Mouse (Mus musculus) kidney, embryonic 16.5 days (tissue): Measurements from ENCODE around the gene Setdb1. TPM values are rescaled to one million over a fixed set of nuclear protein-coding genes. Genes with fewer than 3 reads are reported as not detected.
"Not testable (repeated sequence)": the region's sequence is repeated elsewhere in the genome, so short reads cannot be mapped to it uniquely, and the experiment has no call there.

ENCODE experiments used
- ATAC-seq: fragments of 200-750 bp; cut with Nextera tagmentation; 2 replicates; pipeline ENCODE4 v1.8.0; 2017; ENCODE audit warnings: moderate TSS enrichment; ENCODE audit not compliant: low FRiP score, low TSS enrichment
- H3K27ac ChIP-seq: fragments of 300-500 bp; sonication (generic); 2 replicates; pipeline ENCODE4 v1.5.1; 2014; ENCODE audit warnings: low read length
- H3K27me3 ChIP-seq: fragments of 300-500 bp; sonication (generic); 2 replicates; pipeline ENCODE4 v1.6.1; 2014; ENCODE audit warnings: low read length, control low read depth, mixed read lengths; ENCODE audit not compliant: insufficient read depth
- H3K36me3 ChIP-seq: fragments of 300-500 bp; sonication (generic); 2 replicates; pipeline ENCODE4 v1.6.1; 2014; ENCODE audit warnings: low read length, control low read depth, mixed read lengths; ENCODE audit not compliant: insufficient read depth
- H3K4me1 ChIP-seq: fragments of 300-500 bp; sonication (generic); 2 replicates; pipeline ENCODE4 v1.6.1; 2014; ENCODE audit warnings: low read length, control low read depth, mixed read lengths; ENCODE audit not compliant: insufficient read depth
- H3K4me2 ChIP-seq: fragments of 300-500 bp; sonication (generic); replicated peaks from 2 replicates; pipeline ENCODE4 v1.6.1; 2014; ENCODE audit warnings: low read depth, low read length
- H3K4me3 ChIP-seq: fragments of 300-500 bp; sonication (generic); 2 replicates; pipeline ENCODE4 v1.5.1; 2014; ENCODE audit warnings: mild to moderate bottlenecking, low read length
- H3K9ac ChIP-seq: fragments of 300-500 bp; sonication (generic); replicated peaks from 2 replicates; pipeline ENCODE4 v1.6.1; 2014; ENCODE audit warnings: low read length
- H3K9me3 ChIP-seq: fragments of 300-500 bp; sonication (generic); 2 replicates; pipeline ENCODE4 v1.6.1; 2016; ENCODE audit warnings: low read length, control low read depth
- WGBS: fragments of 180-500 bp; shearing (Covaris S2); extraction: QIAGEN DNeasy Blood & Tissue Kit; methylation state at CpG from one replicate; pipeline ENCODE4 v1.1.7; 2014; 5-methylcytosine and 5-hydroxymethylcytosine counted together
- polyA plus RNA-seq: library from polyadenylated mRNA; unstranded; fragments of >200 nt; fragmentation: Nextera tagmentation; extraction: Ambion mirVana; gene quantifications from 2 replicates; pipeline ENCODE4 v1.2.1, GENCODE M21; 2015

The Setdb1 gene
- polyA plus RNA-seq, 1 experiment from 2014 or later = 45.5 TPM

DNA sequence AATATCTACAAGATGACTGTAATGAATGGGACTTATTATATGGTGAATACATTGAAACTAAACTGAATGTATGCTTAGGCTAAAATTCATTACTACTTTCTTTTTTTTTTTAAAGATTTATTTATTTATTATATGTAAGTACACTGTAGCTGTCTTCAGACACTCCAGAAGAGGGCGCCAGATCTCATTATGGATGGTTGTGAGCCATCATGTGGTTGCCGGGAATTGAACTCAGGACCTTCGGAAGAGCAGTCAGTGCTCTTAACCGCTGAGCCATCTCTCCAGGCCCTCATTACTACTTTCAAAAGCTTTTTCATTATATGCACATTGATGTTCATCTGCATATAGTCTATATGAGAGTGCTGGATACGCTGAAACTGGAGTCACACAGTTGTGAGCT, 8.7 kb downstream of the Setdb1 start:
- H3K27me3 ChIP-seq, H3K9me3 ChIP-seq, H3K9ac ChIP-seq, H3K4me2 ChIP-seq, H3K4me1 ChIP-seq, H3K4me3 ChIP-seq, ATAC-seq, H3K27ac ChIP-seq: not testable (repeated sequence)
- 99% methylated on average over 4 of the region's 5 CpGs for WGBS
- peaks cover 65% of the 10 kb centered on the region for H3K36me3 ChIP-seq

DNA sequence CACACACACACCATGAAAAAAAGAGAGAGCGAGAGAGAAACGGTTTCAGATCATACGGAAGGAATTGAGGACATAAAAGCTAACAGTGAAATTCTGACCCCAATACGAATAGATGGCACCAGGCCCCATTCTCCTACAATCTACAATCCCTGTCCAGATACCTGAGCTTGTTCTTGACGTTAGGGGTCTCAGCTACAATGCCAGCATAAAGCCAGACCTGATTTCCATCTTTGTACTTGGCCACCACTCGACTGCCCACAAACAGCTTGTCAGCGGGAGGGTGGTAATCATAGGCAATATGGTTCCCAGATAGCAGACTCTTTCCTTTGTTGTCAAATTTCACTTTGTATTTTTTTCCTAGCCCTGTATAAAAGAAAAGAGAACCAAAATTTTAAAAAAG, 10.5 kb downstream of the Setdb1 start:
- H3K27ac ChIP-seq = no peak overlapping the region
- no peak overlapping the region for H3K4me2 ChIP-seq
- H3K9ac ChIP-seq = no peak overlapping the region
- no peaks in the 10 kb centered on the region for H3K27me3 ChIP-seq
- peaks cover 70% of the 10 kb centered on the region for H3K36me3 ChIP-seq
- H3K4me1 ChIP-seq = no peaks in the 10 kb centered on the region
- 91% methylated on average over 7 of the region's 7 CpGs for WGBS
- H3K9me3 ChIP-seq = peaks cover 6% of the 10 kb centered on the region
- ATAC-seq = no peak
- no peak overlapping the region for H3K4me3 ChIP-seq

DNA sequence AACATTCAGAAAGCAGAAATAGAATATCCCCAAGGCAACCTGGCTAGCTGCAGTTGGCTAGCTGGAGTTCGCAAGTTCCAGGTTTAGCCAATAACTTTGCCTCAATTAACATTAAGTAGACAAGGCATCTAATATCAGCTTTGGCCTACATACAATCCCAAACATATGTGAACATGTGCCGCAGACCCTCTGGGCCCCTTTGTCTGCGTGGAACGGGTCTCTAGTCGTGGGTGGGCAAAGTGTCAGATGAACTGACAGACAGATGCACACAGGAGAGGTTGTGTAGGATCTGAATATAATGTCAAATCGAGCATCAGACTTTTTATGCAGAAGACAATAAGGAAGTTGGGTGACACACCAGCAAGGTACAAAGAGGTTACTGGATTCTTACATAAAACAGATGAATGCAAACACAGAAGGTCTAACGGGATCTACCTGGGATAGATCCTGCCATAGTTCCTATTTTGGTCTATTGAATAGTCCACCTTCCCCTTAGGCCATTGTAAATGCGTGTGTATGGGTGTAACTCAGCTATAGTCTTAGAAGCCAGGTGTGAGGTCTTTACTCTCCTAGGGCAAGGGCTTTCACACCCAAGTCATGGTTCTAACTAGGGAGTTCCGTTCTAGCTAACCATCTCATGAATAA, 13.5 kb downstream of the Setdb1 start:
- WGBS = 95% methylated on average over 9 of the region's 9 CpGs
- not testable (repeated sequence) for H3K4me3 ChIP-seq, ATAC-seq, H3K4me2 ChIP-seq, H3K9ac ChIP-seq, H3K4me1 ChIP-seq, H3K9me3 ChIP-seq, H3K27ac ChIP-seq, H3K27me3 ChIP-seq
- peaks cover 72% of the 10 kb centered on the region for H3K36me3 ChIP-seq

DNA sequence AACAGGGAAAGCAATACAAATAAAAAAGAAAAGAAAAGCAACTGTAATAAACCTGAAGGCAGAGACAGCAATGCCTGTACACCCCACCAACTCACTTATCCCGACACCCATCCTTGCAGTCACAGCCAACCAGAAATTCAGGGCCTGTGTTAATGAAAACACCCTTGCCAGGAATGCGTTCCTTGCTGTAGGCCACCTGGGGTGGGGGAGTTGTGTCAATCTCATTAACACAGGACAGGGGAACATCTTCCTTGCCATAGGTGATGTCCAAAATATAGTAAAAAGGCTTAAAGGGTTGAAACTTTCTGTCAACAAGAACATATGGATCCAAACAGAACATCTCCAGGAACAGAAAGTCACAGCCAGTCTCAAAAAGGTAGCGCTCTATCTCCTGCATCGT, 18.8 kb downstream of the Setdb1 start:
- H3K9me3 ChIP-seq = no peaks in the 10 kb centered on the region
- no peak overlapping the region for H3K27ac ChIP-seq
- H3K4me1 ChIP-seq = no peaks in the 10 kb centered on the region
- no peak for ATAC-seq
- H3K27me3 ChIP-seq = no peaks in the 10 kb centered on the region
- H3K4me2 ChIP-seq = no peak overlapping the region
- H3K9ac ChIP-seq = no peak overlapping the region
- WGBS = 93% methylated on average over 4 of the region's 4 CpGs
- no peak overlapping the region for H3K4me3 ChIP-seq
- H3K36me3 ChIP-seq = peaks cover 80% of the 10 kb centered on the region

DNA sequence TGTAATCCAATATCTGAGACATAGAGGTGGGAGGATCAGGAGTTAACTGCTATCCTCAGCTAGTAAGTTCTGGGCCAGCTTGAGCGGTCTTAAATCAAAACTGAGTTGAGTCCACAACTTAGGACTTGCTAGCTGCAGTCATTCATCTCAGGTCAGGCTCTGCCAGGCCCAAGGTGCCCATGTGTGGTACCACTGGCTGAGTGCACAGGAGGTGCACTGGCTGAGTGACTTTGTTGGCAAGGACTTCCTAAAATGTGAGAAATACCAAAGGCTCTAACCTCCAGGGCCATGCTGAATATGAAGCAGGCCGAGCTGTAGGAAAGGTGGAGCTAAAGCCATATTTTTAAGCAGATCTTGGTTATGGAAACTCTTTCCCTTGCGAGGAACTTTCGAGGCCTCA, 19.7 kb downstream of the Setdb1 start:
- H3K4me1 ChIP-seq = no peaks in the 10 kb centered on the region
- no peak overlapping the region for H3K4me2 ChIP-seq
- no peaks in the 10 kb centered on the region for H3K27me3 ChIP-seq
- peaks cover 80% of the 10 kb centered on the region for H3K36me3 ChIP-seq
- 84% methylated on average over 4 of the region's 4 CpGs for WGBS
- H3K27ac ChIP-seq = no peak overlapping the region
- no peaks in the 10 kb centered on the region for H3K9me3 ChIP-seq
- no peak overlapping the region for H3K4me3 ChIP-seq
- no peak for ATAC-seq
- no peak overlapping the region for H3K9ac ChIP-seq

DNA sequence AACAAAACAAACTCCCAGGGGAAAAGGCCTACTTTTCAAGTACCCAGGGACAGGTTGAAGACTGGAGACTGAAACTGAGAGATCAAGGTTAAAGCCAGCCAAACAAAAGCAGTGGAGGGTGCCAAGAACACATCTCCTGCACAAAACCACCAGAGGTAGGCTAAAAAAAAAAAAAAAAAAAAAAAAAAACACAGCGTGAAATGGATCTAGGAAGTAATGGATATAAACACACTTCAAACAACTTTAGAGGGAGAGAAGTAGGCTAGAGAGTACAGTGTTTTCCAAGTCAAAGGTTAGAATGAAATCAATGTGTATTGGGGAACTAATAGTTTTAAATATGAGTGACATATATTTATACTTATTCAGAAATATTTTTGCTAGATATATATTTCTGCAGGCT, 25.5 kb downstream of the Setdb1 start:
- H3K4me2 ChIP-seq = no peak overlapping the region
- no peaks in the 10 kb centered on the region for H3K9me3 ChIP-seq
- H3K27me3 ChIP-seq = no peaks in the 10 kb centered on the region
- ATAC-seq = no peak
- WGBS = 100% methylated on average over 1 of the region's 1 CpGs
- no peak overlapping the region for H3K9ac ChIP-seq
- peaks cover 65% of the 10 kb centered on the region for H3K36me3 ChIP-seq
- no peak overlapping the region for H3K27ac ChIP-seq
- no peaks in the 10 kb centered on the region for H3K4me1 ChIP-seq
- no peak overlapping the region for H3K4me3 ChIP-seq

DNA sequence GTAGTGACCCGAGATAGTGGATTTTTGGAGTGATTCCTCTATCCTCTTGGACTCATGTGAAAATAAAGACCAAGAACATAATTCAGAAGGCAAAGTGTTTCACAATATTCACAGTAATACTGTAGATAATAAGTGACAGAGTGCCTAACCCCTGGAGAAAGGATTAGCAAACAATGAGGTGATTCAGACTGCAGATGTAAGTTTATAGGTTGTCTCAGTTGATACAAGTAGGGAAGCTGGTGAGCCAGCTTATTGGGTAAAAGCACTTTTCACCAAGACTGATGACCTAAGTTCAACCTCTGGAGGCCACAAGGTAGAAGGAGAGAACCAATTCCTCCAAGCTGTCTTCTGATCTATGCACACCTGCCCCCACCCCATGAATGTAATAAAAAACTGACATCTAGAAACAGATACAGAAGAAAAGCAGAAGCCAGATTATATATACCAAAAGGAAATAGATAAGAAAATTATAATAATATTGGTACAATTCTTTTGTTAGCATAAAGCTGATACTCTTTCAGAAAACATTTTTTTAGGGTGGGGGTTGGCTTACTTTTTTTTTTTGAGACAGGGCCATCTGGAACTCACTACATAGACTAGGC, 28.1 kb downstream of the Setdb1 start:
- 95% methylated on average over 1 of the region's 1 CpGs for WGBS
- no peak for ATAC-seq

DNA sequence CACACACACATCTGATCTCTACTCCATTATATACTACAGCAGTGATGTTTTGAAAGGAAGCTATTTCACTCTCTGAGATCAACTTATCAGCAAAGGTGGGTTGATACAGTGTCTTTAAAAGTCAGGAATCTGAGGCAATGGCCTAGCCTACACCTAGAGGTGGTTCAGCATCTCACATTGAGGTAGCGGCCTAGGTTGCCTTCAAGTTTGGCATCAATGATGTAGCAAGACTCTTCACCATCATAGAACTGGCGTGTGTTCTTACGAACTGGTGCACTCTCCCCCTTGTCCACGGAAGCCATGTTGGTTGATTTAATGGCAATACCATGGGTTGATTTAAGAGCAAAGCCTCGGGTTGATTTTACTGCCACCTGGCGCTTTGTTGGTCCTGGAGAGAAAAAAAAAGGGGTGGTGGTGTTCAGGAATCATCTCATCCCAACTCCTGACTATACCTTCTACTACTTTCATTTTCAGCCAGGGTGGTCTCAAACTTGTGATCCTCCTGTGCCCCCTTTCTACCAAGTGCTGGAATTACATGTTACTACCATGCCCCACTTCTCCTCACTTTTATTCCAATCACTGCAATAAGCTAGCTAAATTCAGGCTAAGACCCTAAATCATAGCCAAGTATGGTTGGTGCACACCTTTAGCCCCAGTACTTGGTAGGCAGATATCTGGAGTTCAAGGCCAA, 32.4 kb downstream of the Setdb1 start:
- ATAC-seq = no peak
- no peaks in the 10 kb centered on the region for H3K4me1 ChIP-seq
- H3K9ac ChIP-seq = no peak overlapping the region
- peaks cover 80% of the 10 kb centered on the region for H3K36me3 ChIP-seq
- H3K27ac ChIP-seq = no peak overlapping the region
- no peaks in the 10 kb centered on the region for H3K27me3 ChIP-seq
- WGBS = 86% methylated on average over 6 of the region's 6 CpGs
- H3K9me3 ChIP-seq = no peaks in the 10 kb centered on the region
- H3K4me2 ChIP-seq = no peak overlapping the region
- H3K4me3 ChIP-seq = no peak overlapping the region

More for the DNA sequence above, 28.1 kb downstream of the Setdb1 start:
- Histone ChIP-seq H3K36me3 (peaks cover 71% of the 10 kb centered on the region), H3K4me1 (no peaks in the 10 kb centered on the region), H3K4me2 (no peak overlapping the region), H3K9ac (no peak overlapping the region), H3K9me3 (no peaks in the 10 kb centered on the region), H3K27ac (no peak overlapping the region), H3K27me3 (no peaks in the 10 kb centered on the region), H3K4me3 (no peak overlapping the region)

DNA sequence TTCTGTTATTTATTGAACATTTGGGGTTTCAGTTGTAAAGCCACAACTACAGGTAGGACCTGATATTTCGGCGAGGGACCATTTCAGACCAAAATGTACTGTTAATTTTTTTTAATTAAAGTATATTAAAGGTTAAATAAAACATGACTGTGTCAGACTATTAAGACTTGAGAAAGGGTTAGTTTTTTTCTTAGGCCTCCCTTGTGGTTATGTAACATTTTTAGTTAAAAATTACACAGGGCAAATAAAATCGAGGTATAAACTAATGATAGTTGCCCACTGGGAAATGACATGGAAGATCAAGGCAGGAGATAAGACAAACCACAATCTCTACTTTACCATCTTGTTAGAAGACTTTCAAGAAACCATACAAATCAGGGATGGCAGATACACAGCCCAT, 33.6 kb downstream of the Setdb1 start:
- Histone ChIP-seq H3K4me1 (peaks cover 10% of the 10 kb centered on the region), H3K36me3 (peaks cover 75% of the 10 kb centered on the region), H3K9ac (no peak overlapping the region), H3K27ac (no peak overlapping the region), H3K4me3 (no peak overlapping the region), H3K9me3 (no peaks in the 10 kb centered on the region), H3K4me2 (no peak overlapping the region), H3K27me3 (no peaks in the 10 kb centered on the region)
- ATAC-seq = no peak
- 86% methylated on average over 3 of the region's 3 CpGs for WGBS
